Mouse (Mus musculus) C2C12 (cell line): Measurements from ENCODE around the gene Ormdl3. TPM values are rescaled to one million over a fixed set of nuclear protein-coding genes. Genes with fewer than 3 reads are reported as not detected.

Source experiments
- H3K27me3 ChIP-seq: one replicate; pipeline ENCODE4 v1.6.1; 2011; ENCODE audit not compliant: control insufficient read depth, insufficient read depth, insufficient read length
- H3K36me3 ChIP-seq: one replicate; pipeline ENCODE4 v1.6.1; 2011; ENCODE audit not compliant: control insufficient read depth, insufficient read depth
- H3K4me3 ChIP-seq: one replicate; pipeline ENCODE4 v1.5.1; 2011; ENCODE audit warnings: mild to moderate bottlenecking, control low read depth; ENCODE audit not compliant: poor library complexity, insufficient read depth, severe bottlenecking
- H3K79me2 ChIP-seq: one replicate; pipeline ENCODE4 v1.6.1; 2011; ENCODE audit not compliant: control insufficient read depth, insufficient read depth
- H3K79me3 ChIP-seq: one replicate; pipeline ENCODE4 v1.6.1; 2011; ENCODE audit warnings: low read depth, control low read depth
- H3ac ChIP-seq: one replicate; pipeline ENCODE3; 2011; ENCODE audit warnings: low read depth; ENCODE audit not compliant: control insufficient read depth, insufficient read length
- CEBPB ChIP-seq: IDR thresholded peaks from one replicate; pipeline ENCODE4 v1.6.1; 2011; ENCODE audit warnings: low read depth, mild to moderate bottlenecking, control low read depth, moderate library complexity
- CTCF ChIP-seq: IDR thresholded peaks from one replicate; pipeline ENCODE4 v1.5.1; 2011; ENCODE audit not compliant: control insufficient read depth, insufficient read depth, insufficient read length
- FOSL1 ChIP-seq: IDR thresholded peaks from one replicate; pipeline ENCODE4 v1.8.0; 2011; ENCODE audit warnings: mild to moderate bottlenecking, low read length; ENCODE audit not compliant: poor library complexity, insufficient read depth, severe bottlenecking
- MAX ChIP-seq: IDR thresholded peaks from one replicate; pipeline ENCODE4 v1.6.1; 2011; ENCODE audit warnings: mild to moderate bottlenecking, control low read depth
- MYOD1 ChIP-seq: IDR thresholded peaks from one replicate; pipeline ENCODE4 v1.6.1; 2011; ENCODE audit warnings: low read depth; ENCODE audit not compliant: control insufficient read depth, insufficient read length
- MYOG ChIP-seq: IDR thresholded peaks from one replicate; pipeline ENCODE4 v1.6.1; 2011; ENCODE audit not compliant: control insufficient read depth, insufficient read length; ENCODE audit errors: extremely low read depth
- USF1 ChIP-seq: IDR thresholded peaks from one replicate; pipeline ENCODE4 v1.6.1; 2011; ENCODE audit warnings: low read depth, mild to moderate bottlenecking, control low read depth, moderate library complexity
- polyA plus RNA-seq: library from polyadenylated mRNA; unstranded; fragments of >200 nt; fragmentation: generic; extraction: Trizol; gene quantifications from one replicate; pipeline ENCODE4 v1.2.1, GENCODE M21; 2012; ENCODE audit warnings: missing spikeins

The Ormdl3 gene
- polyA plus RNA-seq, 1 experiment: 25.0 TPM

DNA sequence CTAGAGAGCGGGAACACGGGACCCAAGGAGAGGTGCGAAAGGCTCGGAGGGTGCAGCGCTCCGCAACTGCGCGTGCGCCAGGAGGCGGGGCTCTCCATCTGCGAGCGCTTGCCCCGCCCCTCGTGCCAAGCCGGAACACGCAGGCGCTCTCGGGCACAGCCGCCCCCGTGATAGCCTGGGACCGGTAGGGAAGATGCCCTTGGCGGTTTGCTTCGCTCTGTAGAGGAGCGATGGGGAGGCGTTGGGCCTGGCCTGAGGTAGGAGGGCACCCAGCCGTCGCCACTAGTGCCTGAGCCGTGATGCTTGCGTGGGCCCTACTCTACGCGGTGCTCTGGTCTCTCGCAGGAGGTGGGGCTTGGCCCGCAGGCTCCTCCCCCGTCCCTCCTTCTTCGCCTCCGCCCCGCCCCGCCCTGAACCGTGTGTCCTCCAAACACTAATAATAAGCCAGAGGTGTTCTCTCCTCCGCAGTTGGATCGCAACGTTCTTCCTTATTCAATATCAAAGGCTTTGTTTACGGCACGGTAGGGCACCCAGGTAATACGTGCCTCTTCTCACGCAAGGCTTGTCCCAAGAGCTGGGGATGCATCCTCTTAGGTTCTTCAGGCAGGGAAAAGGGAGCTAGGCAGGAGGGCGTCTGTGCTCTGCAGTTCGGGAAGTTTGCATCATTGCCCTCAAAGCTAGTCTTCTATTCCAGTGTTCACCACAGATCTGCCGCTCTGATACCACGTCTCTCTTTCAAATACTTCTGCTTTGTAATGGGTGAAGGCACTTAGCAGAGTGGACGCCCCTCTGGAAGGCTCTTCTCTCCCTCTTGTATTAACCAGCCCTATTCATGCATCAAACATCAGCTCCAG, 36.0 kb downstream of the Ormdl3 start, which contains the start of gene Zpbp2:
Zpbp2 (plus strand) TSS at position 123 of the 854 bp plus-strand sequence.
- Histone ChIP-seq H3ac (peak within 1 kb of the TSS; percentile 75), H3K36me3 (no peaks in the 10 kb centered on the region), H3K79me3 (no peaks in the 10 kb centered on the region), H3K27me3 (peaks cover 25% of the 10 kb centered on the region), H3K79me2 (no peaks in the 10 kb centered on the region), H3K4me3 (peak within 1 kb of the TSS; percentile 21)
- no peak for TF ChIP-seq USF1
- no peak for TF ChIP-seq MYOG
- no peak for TF ChIP-seq CEBPB
- TF ChIP-seq MAX: no peak
- TF ChIP-seq CTCF: no peak
- TF ChIP-seq MYOD1: no peak
- no peak for TF ChIP-seq FOSL1

- Histone ChIP-seq H3K36me3 (no peaks in the 10 kb centered on the region), H3ac (no peak overlapping the region), H3K4me3 (no peak overlapping the region), H3K27me3 (peaks cover 32% of the 10 kb centered on the region), H3K79me3 (no peaks in the 10 kb centered on the region), H3K79me2 (no peaks in the 10 kb centered on the region)
- no peak for TF ChIP-seq CTCF
- no peak for TF ChIP-seq MYOD1
- TF ChIP-seq CEBPB: no peak
- no peak for TF ChIP-seq MYOG
- TF ChIP-seq FOSL1: no peak
- TF ChIP-seq USF1: no peak
- no peak for TF ChIP-seq MAX
Measured at GRCm38 (mm10) chr11:98550311-98550974, 36.7 kb downstream of the Ormdl3 start.

DNA sequence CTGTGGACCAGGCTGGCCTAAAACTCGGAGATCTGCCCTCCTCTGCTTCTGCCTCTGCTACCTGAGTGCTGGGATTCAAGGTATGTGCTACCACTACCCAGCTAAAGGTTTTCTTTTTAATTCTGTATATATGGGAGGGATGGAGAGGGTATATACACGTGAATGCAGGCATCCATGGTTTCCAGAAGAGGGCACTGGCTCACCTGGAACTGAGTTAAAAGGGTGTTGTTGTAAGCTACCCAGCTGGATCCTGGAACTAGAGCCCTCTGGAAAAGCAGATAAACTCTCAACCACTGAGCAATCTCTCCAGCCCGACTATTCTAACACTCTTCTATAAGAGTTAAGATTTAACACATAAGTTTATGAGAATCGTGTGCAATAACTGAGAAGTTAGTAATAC, 37.8 kb downstream of the Ormdl3 start:
- peaks cover 30% of the 10 kb centered on the region for H3K27me3 ChIP-seq
- no peaks in the 10 kb centered on the region for H3K36me3 ChIP-seq
- no peak overlapping the region for H3ac ChIP-seq
- TF ChIP-seq FOSL1 (no peak), USF1 (no peak), MYOD1 (no peak), MYOG (no peak), CEBPB (no peak), CTCF (no peak), MAX (no peak)
- no peaks in the 10 kb centered on the region for H3K79me2 ChIP-seq
- H3K79me3 ChIP-seq: no peaks in the 10 kb centered on the region
- no peak overlapping the region for H3K4me3 ChIP-seq

DNA sequence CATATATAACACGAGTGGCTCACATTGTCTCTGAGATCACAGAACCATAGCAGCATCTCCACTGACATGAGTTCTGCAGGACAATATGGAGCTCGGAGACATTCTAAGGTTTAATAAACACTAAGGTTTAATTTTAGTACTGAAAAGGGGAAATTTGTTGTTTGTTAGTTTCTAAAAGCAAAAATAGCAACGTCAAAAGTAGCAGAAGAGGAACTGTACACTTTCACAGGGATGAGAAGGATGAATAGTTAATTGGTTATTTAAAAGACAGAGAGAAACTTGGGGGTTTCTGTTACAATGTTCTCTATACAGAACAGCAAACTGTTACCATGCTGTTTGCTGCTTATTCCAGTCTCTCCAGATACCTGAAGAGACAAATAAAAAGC, 39.9 kb downstream of the Ormdl3 start:
- H3K27me3 ChIP-seq: peaks cover 38% of the 10 kb centered on the region
- no peak overlapping the region for H3ac ChIP-seq
- H3K36me3 ChIP-seq: no peaks in the 10 kb centered on the region
- H3K4me3 ChIP-seq: no peak overlapping the region
- H3K79me3 ChIP-seq: no peaks in the 10 kb centered on the region
- H3K79me2 ChIP-seq: no peaks in the 10 kb centered on the region
- TF ChIP-seq FOSL1 (no peak), CEBPB (no peak), USF1 (no peak), MYOD1 (no peak), CTCF (no peak), MAX (no peak), MYOG (no peak)

GRCm38 (mm10) chr11:98546529-98547307, 40.5 kb downstream of the Ormdl3 start:
- TF ChIP-seq FOSL1 (no peak), CTCF (no peak), USF1 (no peak), MAX (no peak), CEBPB (no peak), MYOD1 (no peak), MYOG (no peak)
- peaks cover 40% of the 10 kb centered on the region for H3K27me3 ChIP-seq

More at GRCm38 (mm10) chr11:98546529-98547307, 40.5 kb downstream of the Ormdl3 start:
- H3K4me3 ChIP-seq: no peak overlapping the region
- H3ac ChIP-seq: no peak overlapping the region
- H3K79me2 ChIP-seq: no peaks in the 10 kb centered on the region
- no peaks in the 10 kb centered on the region for H3K36me3 ChIP-seq
- H3K79me3 ChIP-seq: no peaks in the 10 kb centered on the region
